Mouse (Mus musculus) testis, adult 2 months (tissue): Measurements from ENCODE around the gene Nudt14. TPM values are rescaled to one million over a fixed set of nuclear protein-coding genes. Genes with fewer than 3 reads are reported as not detected.

Experiments used
- H3K27ac ChIP-seq: fragments of 200-500 bp; 2 replicates; pipeline ENCODE4 v1.5.1; 2012; ENCODE audit warnings: low read depth, low read length; ENCODE audit not compliant: control insufficient read depth, insufficient read depth
- H3K27me3 ChIP-seq: fragments of 200-500 bp; 2 replicates; pipeline ENCODE4 v1.6.1; 2012; ENCODE audit warnings: mild to moderate bottlenecking, low read length, moderate library complexity; ENCODE audit not compliant: control insufficient read depth, insufficient read depth
- H3K36me3 ChIP-seq: fragments of 200-500 bp; 2 replicates; pipeline ENCODE4 v1.6.1; 2012; ENCODE audit warnings: mild to moderate bottlenecking, low read length; ENCODE audit not compliant: control insufficient read depth, insufficient read depth
- H3K4me1 ChIP-seq: fragments of 200-500 bp; 2 replicates; pipeline ENCODE4 v1.6.1; 2012; ENCODE audit warnings: low read length; ENCODE audit not compliant: control insufficient read depth, insufficient read depth
- H3K4me3 ChIP-seq: fragments of 200-500 bp; 2 replicates; pipeline ENCODE4 v1.5.1; 2012; ENCODE audit warnings: low read depth, mild to moderate bottlenecking, low read length, moderate library complexity, mixed read lengths; ENCODE audit not compliant: control insufficient read depth
- CTCF ChIP-seq: fragments of 200-500 bp; IDR thresholded peaks from 2 replicates; pipeline ENCODE4 v1.5.1; 2012; ENCODE audit warnings: low read depth, mild to moderate bottlenecking, inconsistent platforms, low read length, moderate library complexity; ENCODE audit not compliant: control insufficient read depth, insufficient read depth, insufficient replicate concordance
- POLR2A ChIP-seq: fragments of 200-500 bp; IDR thresholded peaks from 2 replicates; pipeline ENCODE4 v1.6.1; 2012; ENCODE audit warnings: low read depth, mild to moderate bottlenecking, inconsistent platforms, low read length, moderate library complexity; ENCODE audit not compliant: control insufficient read depth
- polyA plus RNA-seq: library from polyadenylated mRNA; depleted of rRNA; stranded (reverse); fragments of >200 nt; gene quantifications from 2 replicates; pipeline ENCODE4 v1.2.3, GENCODE M21; 2012; rRNA removed

Nudt14 gene
- polyA plus RNA-seq = 14.8 and 15.6 TPM in 2 replicates

- H3K27me3 ChIP-seq = no peaks in the 10 kb centered on the region
- H3K4me1 ChIP-seq = peaks cover 23% of the 10 kb centered on the region
These were observed at the start of gene Nudt14 for GRCm38 (mm10) chr12:112941776-112942713. TSS of gene Nudt14 (minus strand) at chr12:112942124.

GRCm38 (mm10) chr12:112991444-112991843 is 49.5 kb upstream of the Nudt14 start:
- Histone ChIP-seq H3K4me3 (no peak overlapping the region), H3K36me3 (peaks cover 2% of the 10 kb centered on the region), H3K4me1 (no peaks in the 10 kb centered on the region), H3K27me3 (no peaks in the 10 kb centered on the region), H3K27ac (no peak overlapping the region)
- TF ChIP-seq CTCF (no peak), POLR2A (no peak)

More at GRCm38 (mm10) chr12:112941776-112942713, at the start of gene Nudt14:
- Histone ChIP-seq H3K4me3 (peak within 1 kb of the TSS; percentile 91), H3K27ac (no peak within 1 kb of the TSS), H3K36me3 (no peaks in the 10 kb centered on the region)
- no peak; the same call in 1 of the 2 replicates for TF ChIP-seq POLR2A
- TF ChIP-seq CTCF = no peak

- TF ChIP-seq CTCF (no peak), POLR2A (no peak)
- Histone ChIP-seq H3K27me3 (no peaks in the 10 kb centered on the region), H3K4me3 (no peak overlapping the region), H3K4me1 (no peaks in the 10 kb centered on the region), H3K27ac (no peak overlapping the region), H3K36me3 (peaks cover 4% of the 10 kb centered on the region)
These were observed 48.9 kb upstream of the Nudt14 start for GRCm38 (mm10) chr12:112990706-112991405.

- H3K4me3 ChIP-seq = no peak overlapping the region
- TF ChIP-seq POLR2A = no peak
- peak; percentile 40; the same call in 1 of the 2 replicates for TF ChIP-seq CTCF
These were observed 46.0 kb upstream of the Nudt14 start for GRCm38 (mm10) chr12:112987877-112988276.

GRCm38 (mm10) chr12:112985346-112985745 is 43.4 kb upstream of the Nudt14 start:
- no peak overlapping the region for H3K27ac ChIP-seq
- H3K27me3 ChIP-seq = no peaks in the 10 kb centered on the region
- no peaks in the 10 kb centered on the region for H3K4me1 ChIP-seq
- TF ChIP-seq POLR2A = no peak
- TF ChIP-seq CTCF = peak; percentile 29; the same call in 1 of the 2 replicates
- H3K36me3 ChIP-seq = peaks cover 5% of the 10 kb centered on the region
- no peak overlapping the region for H3K4me3 ChIP-seq

More at GRCm38 (mm10) chr12:112987877-112988276, 46.0 kb upstream of the Nudt14 start:
- H3K27me3 ChIP-seq = no peaks in the 10 kb centered on the region
- no peak overlapping the region for H3K27ac ChIP-seq
- H3K4me1 ChIP-seq = no peaks in the 10 kb centered on the region
- H3K36me3 ChIP-seq = peaks cover 7% of the 10 kb centered on the region

GRCm38 (mm10) chr12:112982031-112982430 is 40.1 kb upstream of the Nudt14 start:
- Histone ChIP-seq H3K4me3 (no peak overlapping the region), H3K27ac (no peak overlapping the region), H3K36me3 (peaks cover 5% of the 10 kb centered on the region), H3K27me3 (no peaks in the 10 kb centered on the region), H3K4me1 (peaks cover 4% of the 10 kb centered on the region)
- TF ChIP-seq CTCF = no peak
- TF ChIP-seq POLR2A = no peak

GRCm38 (mm10) chr12:112977156-112977555 is 35.2 kb upstream of the Nudt14 start:
- Histone ChIP-seq H3K4me3 (peak overlapping the region; percentile 81), H3K27me3 (no peaks in the 10 kb centered on the region), H3K36me3 (peaks cover 1% of the 10 kb centered on the region), H3K27ac (peak overlapping the region; percentile 10), H3K4me1 (peaks cover 6% of the 10 kb centered on the region)
- TF ChIP-seq POLR2A (no peak), CTCF (no peak)
